Mouse (Mus musculus): ENCODE data around the gene Ralgapa2. TPM values are rescaled to one million over a fixed set of nuclear protein-coding genes. Genes with fewer than 3 reads are reported as not detected.
A peak's percentile ranks its signal among the peaks of the same experiment; 100 is the strongest.

Gene Ralgapa2
- polyA plus RNA-seq, 1 experiment = 8.3 TPM

- H3K4me3 ChIP-seq (ENCODE audit: extremely low read depth, insufficient read depth, insufficient read length) = no peak overlapping the region
- no peak for DNase-seq (ENCODE audit: low read depth in 1 of 2, low spot score in 2 of 2)
- H3K27me3 ChIP-seq (ENCODE audit: control insufficient read depth, insufficient read depth, low read length) = peaks cover 15% of the 10 kb centered on the region
- 70% methylated on average over 3 of the region's 3 CpGs for WGBS
- TF ChIP-seq POLR2A (IDR thresholded peaks at IDR 0.05; ENCODE audit: low read depth, low read length) = no peak
- TF ChIP-seq CTCF (IDR thresholded peaks at IDR 0.05; ENCODE audit: extremely low read depth, insufficient read depth, insufficient read length, insufficient replicate concordance) = no peak
- H3K27ac ChIP-seq (ENCODE audit: insufficient read depth, low read length) = no peak overlapping the region
- no peaks in the 10 kb centered on the region for H3K36me3 ChIP-seq (ENCODE audit: control insufficient read depth, insufficient read depth, low read length)
- peaks cover 11% of the 10 kb centered on the region; the same call in 1 of the 2 replicates for H3K4me1 ChIP-seq (ENCODE audit: control insufficient read depth, insufficient read depth, insufficient read length)
These were observed 284.5 kb downstream of the Ralgapa2 start for GRCm38 (mm10) chr2:146227646-146228045.

GRCm38 (mm10) chr2:146226484-146226883 is 285.7 kb downstream of the Ralgapa2 start:
- no peak for DNase-seq (ENCODE audit: low read depth in 1 of 2, low spot score in 2 of 2)
- H3K27ac ChIP-seq (ENCODE audit: insufficient read depth, low read length) = no peak overlapping the region
- TF ChIP-seq POLR2A (IDR thresholded peaks at IDR 0.05; ENCODE audit: low read depth, low read length) (no peak), CTCF (IDR thresholded peaks at IDR 0.05; ENCODE audit: extremely low read depth, insufficient read depth, insufficient read length, insufficient replicate concordance) (no peak)
- H3K27me3 ChIP-seq (ENCODE audit: control insufficient read depth, insufficient read depth, low read length) = peaks cover 26% of the 10 kb centered on the region
- peaks cover 19% of the 10 kb centered on the region; the same call in 1 of the 2 replicates for H3K4me1 ChIP-seq (ENCODE audit: control insufficient read depth, insufficient read depth, insufficient read length)
- 14% methylated on average over 9 of the region's 9 CpGs for WGBS
- H3K4me3 ChIP-seq (ENCODE audit: extremely low read depth, insufficient read depth, insufficient read length) = no peak overlapping the region
- no peaks in the 10 kb centered on the region for H3K36me3 ChIP-seq (ENCODE audit: control insufficient read depth, insufficient read depth, low read length)

- WGBS = 6% methylated on average over 6 of the region's 6 CpGs
- Histone ChIP-seq H3K4me1 (ENCODE audit: control insufficient read depth, insufficient read depth, insufficient read length) (peaks cover 22% of the 10 kb centered on the region; the same call in 1 of the 2 replicates), H3K27ac (ENCODE audit: insufficient read depth, low read length) (no peak overlapping the region), H3K36me3 (ENCODE audit: control insufficient read depth, insufficient read depth, low read length) (no peaks in the 10 kb centered on the region), H3K4me3 (ENCODE audit: extremely low read depth, insufficient read depth, insufficient read length) (no peak overlapping the region), H3K27me3 (ENCODE audit: control insufficient read depth, insufficient read depth, low read length) (peaks cover 32% of the 10 kb centered on the region)
- no peak for DNase-seq (ENCODE audit: low read depth in 1 of 2, low spot score in 2 of 2)
- TF ChIP-seq POLR2A (IDR thresholded peaks at IDR 0.05; ENCODE audit: low read depth, low read length) (no peak), CTCF (IDR thresholded peaks at IDR 0.05; ENCODE audit: extremely low read depth, insufficient read depth, insufficient read length, insufficient replicate concordance) (no peak)
These were observed 286.3 kb downstream of the Ralgapa2 start for GRCm38 (mm10) chr2:146225818-146226217.

- peaks cover 24% of the 10 kb centered on the region; the same call in 1 of the 2 replicates for H3K4me1 ChIP-seq (ENCODE audit: control insufficient read depth, insufficient read depth, insufficient read length)
- 18% methylated on average over 7 of the region's 7 CpGs for WGBS
- peaks cover 43% of the 10 kb centered on the region for H3K27me3 ChIP-seq (ENCODE audit: control insufficient read depth, insufficient read depth, low read length)
These were observed 288.0 kb downstream of the Ralgapa2 start for GRCm38 (mm10) chr2:146224141-146224540.

GRCm38 (mm10) chr2:146223176-146223905 is 288.8 kb downstream of the Ralgapa2 start:
- WGBS = 2% methylated on average over 60 of the region's 75 CpGs
- no peaks in the 10 kb centered on the region for H3K36me3 ChIP-seq (ENCODE audit: control insufficient read depth, insufficient read depth, low read length)
- no peak for DNase-seq (ENCODE audit: low read depth in 1 of 2, low spot score in 2 of 2)
- H3K4me3 ChIP-seq (ENCODE audit: extremely low read depth, insufficient read depth, insufficient read length) = peak overlapping the region; percentile 45; the same call in 1 of the 2 replicates
- H3K27ac ChIP-seq (ENCODE audit: insufficient read depth, low read length) = no peak overlapping the region
- H3K4me1 ChIP-seq (ENCODE audit: control insufficient read depth, insufficient read depth, insufficient read length) = peaks cover 27% of the 10 kb centered on the region
- peaks cover 48% of the 10 kb centered on the region for H3K27me3 ChIP-seq (ENCODE audit: control insufficient read depth, insufficient read depth, low read length)
- TF ChIP-seq CTCF (IDR thresholded peaks at IDR 0.05; ENCODE audit: extremely low read depth, insufficient read depth, insufficient read length, insufficient replicate concordance) = no peak
- TF ChIP-seq POLR2A (IDR thresholded peaks at IDR 0.05; ENCODE audit: low read depth, low read length) = no peak

More at GRCm38 (mm10) chr2:146224141-146224540, 288.0 kb downstream of the Ralgapa2 start:
- H3K36me3 ChIP-seq (ENCODE audit: control insufficient read depth, insufficient read depth, low read length) = no peaks in the 10 kb centered on the region
- no peak overlapping the region for H3K27ac ChIP-seq (ENCODE audit: insufficient read depth, low read length)
- TF ChIP-seq CTCF (IDR thresholded peaks at IDR 0.05; ENCODE audit: extremely low read depth, insufficient read depth, insufficient read length, insufficient replicate concordance) (no peak), POLR2A (IDR thresholded peaks at IDR 0.05; ENCODE audit: low read depth, low read length) (no peak)
- no peak overlapping the region for H3K4me3 ChIP-seq (ENCODE audit: extremely low read depth, insufficient read depth, insufficient read length)
- DNase-seq (ENCODE audit: low read depth in 1 of 2, low spot score in 2 of 2) = no peak

- peaks cover 51% of the 10 kb centered on the region for H3K27me3 ChIP-seq (ENCODE audit: control insufficient read depth, insufficient read depth, low read length)
These were observed 289.6 kb downstream of the Ralgapa2 start for GRCm38 (mm10) chr2:146222279-146223175.

More at GRCm38 (mm10) chr2:146222279-146223175, 289.6 kb downstream of the Ralgapa2 start:
- Histone ChIP-seq H3K4me3 (ENCODE audit: extremely low read depth, insufficient read depth, insufficient read length) (peak overlapping the region; percentile 48), H3K36me3 (ENCODE audit: control insufficient read depth, insufficient read depth, low read length) (no peaks in the 10 kb centered on the region), H3K27ac (ENCODE audit: insufficient read depth, low read length) (no peak overlapping the region), H3K4me1 (ENCODE audit: control insufficient read depth, insufficient read depth, insufficient read length) (peaks cover 31% of the 10 kb centered on the region)
- 5% methylated on average over 128 of the region's 133 CpGs for WGBS
- TF ChIP-seq CTCF (IDR thresholded peaks at IDR 0.05; ENCODE audit: extremely low read depth, insufficient read depth, insufficient read length, insufficient replicate concordance) (no peak), POLR2A (IDR thresholded peaks at IDR 0.05; ENCODE audit: low read depth, low read length) (no peak)
- no peak for DNase-seq (ENCODE audit: low read depth in 1 of 2, low spot score in 2 of 2)
